Mouse (Mus musculus) v-Abl transformed pro-B cells (cell line): ENCODE measurements around the gene 4930596D02Rik.

Experiments
- in situ Hi-C, 2 experiments: fragments of 400-800 bp; cut with MboI; formaldehyde crosslinking; loops; one replicate each; pipeline ENCODE4 v1.15.1; 2025; ENCODE audit not compliant: unreplicated experiment in 2 of 2

The 4930596D02Rik gene

DNA sequence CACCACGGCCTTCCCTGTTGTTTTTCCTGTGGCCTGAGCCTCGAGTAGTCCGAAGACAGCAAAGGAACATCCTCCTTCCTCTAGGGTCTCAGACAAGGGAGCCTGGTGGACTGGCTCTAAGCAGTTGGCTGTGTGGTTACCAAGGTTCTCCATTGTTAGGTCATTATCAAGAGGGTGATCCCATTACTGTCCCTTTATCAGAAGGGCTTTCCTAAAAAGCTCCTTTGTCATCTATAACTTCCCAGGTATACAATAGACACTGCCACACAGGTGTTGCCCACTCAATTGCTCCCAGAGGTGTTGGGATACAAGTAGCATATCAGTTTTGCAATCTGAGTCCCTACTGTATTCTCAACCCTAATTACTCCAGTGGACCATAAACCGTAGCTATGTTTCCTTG is at the start of gene 4930596D02Rik:
Gene 4930596D02Rik (minus strand): TSS at position 101 of the 400 bp plus-strand sequence.
- in situ Hi-C loops, result no loop called here

DNA sequence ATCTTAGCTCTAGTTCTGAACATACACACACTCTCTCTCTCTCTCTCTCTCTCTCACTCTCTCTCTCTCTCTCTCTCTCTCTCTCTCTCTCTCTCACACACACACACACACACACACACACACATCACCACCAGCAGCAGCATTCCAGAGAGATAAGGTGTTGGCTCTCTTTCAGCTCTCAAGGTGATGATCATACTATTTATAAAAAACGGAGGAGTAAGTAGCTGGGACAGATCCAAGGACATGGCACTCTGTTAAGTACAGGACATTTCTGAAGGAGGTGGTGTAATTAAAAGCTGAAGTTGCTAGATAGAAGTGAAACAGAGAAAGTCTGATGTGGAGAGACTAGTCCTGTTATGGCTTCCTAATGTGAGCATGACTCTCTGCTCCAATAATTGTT is 41.5 kb upstream of the 4930596D02Rik start:
- in situ Hi-C loops, result no loop called here

DNA sequence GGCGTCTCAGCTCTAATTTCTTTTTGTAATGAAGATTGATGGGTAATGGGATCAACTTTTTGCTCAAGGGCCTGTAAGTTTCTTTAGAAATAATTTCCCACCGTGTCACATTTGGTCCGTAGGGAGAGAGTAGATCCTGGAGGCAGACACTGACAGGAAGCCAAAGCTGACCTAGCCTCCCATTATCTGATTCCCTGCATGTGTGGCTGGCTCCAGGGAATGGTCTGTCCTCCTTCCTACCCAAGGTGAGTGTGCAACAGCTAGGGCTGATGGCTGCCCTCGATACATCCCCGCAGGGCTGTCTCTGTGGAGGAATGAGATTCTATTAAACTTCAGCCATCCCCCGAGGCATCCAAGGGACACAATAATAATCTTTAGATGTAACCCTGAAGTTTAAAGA is 33.5 kb upstream of the 4930596D02Rik start:
- in situ Hi-C loops, result no loop called here

DNA sequence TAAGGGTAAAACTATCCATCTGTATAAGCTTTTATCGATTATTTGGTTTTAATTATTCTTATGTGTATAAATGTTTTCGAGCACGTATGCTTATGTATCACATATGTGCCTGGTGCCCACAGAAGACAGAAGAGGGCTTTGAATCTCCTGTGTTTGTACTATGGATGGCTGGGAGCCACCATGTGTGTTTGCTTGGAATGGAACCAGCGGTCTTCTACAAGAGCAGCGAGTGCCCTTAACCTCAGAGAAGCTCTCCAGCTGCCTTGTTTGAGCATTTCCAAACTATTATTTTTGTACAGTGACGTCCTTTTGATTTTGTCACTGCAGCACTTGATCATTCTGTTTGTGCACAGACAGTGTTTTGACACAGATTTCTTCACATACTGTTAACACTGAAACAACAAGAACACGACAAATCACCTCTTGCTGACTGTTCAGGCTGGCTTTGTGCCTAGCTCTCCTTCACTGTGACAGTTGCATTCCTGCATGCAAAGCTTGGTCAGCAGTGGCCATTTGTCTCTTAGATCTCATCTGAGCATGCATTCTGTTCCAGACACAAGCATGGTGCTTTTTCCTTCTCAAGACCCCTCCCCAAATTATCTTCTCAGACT is 30.4 kb upstream of the 4930596D02Rik start:
- in situ Hi-C loops, result no loop called here

DNA sequence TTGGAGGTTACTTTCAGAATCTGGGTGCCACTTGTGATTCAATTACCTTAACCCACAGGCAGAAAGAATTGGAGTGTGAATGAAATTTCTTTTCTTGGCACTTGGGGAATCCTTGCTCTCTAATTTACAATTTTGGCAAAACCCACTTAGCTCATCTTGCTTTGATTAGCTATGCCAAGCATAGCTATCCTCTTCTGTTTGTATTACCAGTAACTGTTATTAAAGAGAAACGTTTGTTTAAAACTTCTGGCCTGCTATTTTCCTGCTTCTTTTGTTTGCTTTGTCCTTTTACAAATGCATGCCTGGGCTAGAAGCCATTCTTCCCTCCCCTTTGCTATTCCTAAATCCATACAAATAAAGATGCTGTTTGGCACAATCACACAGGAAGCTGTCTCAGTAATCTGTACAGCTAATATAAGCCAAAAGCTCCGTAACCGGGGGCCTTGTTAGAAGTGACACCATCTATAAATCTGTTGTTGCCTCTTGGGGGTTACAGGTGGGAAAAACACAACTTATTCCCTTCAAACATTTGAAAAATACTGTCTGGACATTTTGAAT is 19.0 kb downstream of the 4930596D02Rik start:
- in situ Hi-C loops, result no loop called here

DNA sequence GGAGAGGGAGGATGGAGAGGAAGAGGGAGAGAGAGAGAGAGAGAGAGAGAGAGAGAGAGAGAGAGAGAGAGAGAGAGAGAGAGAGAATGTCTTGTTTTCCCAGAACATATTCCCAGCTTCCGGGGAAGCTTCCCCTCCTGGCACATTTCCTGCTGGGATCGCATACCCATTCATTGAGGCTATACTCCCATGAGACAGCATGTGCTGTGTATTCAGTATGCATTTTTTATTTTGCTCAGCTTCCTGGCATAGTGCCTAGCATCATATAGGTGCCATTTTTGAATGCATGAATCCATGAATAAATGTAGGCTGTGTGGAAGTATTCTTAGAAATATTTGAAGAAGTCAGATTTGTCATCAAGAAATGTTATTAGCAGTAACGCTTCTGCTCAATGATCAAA is 31.7 kb downstream of the 4930596D02Rik start:
- in situ Hi-C loops, result no loop called here

DNA sequence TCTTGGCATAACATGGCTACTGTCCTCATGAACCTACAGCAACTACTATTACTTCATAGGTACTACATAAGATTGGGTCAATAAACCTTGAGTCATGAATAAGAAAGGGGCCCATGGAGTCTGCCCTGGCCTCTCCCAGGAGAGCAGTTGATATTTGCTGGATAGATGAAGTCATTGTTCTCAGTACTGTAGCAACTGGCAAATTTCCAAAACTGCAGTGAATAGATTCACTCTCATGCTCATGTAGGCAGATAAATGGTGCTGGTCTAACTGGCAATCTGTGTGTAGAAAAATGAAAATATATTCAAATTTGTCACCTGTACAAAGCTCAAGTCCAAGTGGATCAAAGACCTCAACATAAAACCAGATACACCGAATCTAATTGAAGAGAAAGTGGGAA is 38.5 kb downstream of the 4930596D02Rik start:
- in situ Hi-C loops, result no loop called here
